Mouse (Mus musculus) cerebellum, postnatal 14 days (tissue): ENCODE data around the gene Gatc.
"Not testable (repeated sequence)": the region's sequence is repeated elsewhere in the genome, so short reads cannot be mapped to it uniquely, and the experiment has no call there.

Source experiments
- DNase-seq, 2 experiments: peaks; one replicate each; pipeline ENCODE4 v3.0.0; 2021; ENCODE audit warnings: mixed read lengths in 2 of 2

Gene Gatc

GRCm38 (mm10) chr5:115340577-115341313 lies at the start of gene Gatc, which contains the start of gene Triap1:
Gene Gatc, minus strand, starts transcription at chr5:115341178.
Gene Triap1, plus strand, starts transcription at chr5:115341225.
- DNase-seq, result peak; percentile 94 to 95

DNA sequence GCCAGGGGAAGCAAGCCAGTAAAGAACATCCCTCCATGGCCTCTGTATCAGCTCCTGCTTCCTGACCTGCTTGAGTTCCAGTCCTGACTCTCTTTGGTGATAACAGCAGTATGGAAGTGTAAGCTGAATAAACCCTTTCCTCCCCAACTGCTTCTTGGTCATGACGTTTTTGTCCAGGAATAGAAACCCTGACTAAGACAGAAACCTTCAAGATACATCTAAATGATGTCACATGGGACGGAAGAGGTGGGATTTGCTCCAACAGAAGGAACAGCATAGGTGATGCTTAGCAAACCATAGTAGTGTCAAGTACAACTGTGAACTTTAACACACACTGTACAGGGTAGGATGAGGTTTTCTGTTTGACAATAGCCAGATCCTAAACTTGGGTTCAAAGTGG lies 37.9 kb upstream of the Gatc start:
- not testable (repeated sequence) for DNase-seq

- DNase-seq, result peak in 1 of 2 experiments; percentile 23
These were observed 34.5 kb upstream of the Gatc start for GRCm38 (mm10) chr5:115375436-115375835.

DNA sequence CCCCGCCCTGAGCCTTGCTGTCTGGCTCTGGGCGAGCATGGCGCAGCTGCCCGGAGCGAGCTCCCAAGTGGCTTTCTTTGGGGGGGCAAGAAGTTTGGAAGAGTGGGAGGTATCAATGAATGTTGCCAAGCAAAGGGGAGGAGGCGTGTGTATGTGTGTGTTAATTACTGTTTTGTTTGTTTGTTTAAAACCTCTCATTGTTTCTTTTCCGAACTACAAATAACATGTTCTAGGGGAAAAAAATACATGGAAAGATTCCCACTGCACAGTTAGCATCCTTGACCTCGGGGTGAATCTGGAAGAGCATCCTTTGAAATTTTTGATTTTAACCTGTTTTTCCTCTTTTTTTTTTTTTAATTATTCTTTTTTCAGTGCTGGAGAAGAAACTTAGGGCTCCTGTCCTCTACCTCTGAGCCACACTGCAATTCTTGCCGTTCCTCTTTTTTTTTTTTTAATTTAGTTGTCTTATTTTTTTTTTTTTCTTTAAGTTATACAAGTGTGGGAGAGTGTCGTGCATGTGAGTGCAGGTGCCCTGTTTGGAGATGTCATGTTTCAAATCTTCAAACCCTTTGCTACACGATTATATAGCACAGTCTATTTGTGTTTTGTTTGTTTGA lies 33.3 kb upstream of the Gatc start:
- no peak for DNase-seq

DNA sequence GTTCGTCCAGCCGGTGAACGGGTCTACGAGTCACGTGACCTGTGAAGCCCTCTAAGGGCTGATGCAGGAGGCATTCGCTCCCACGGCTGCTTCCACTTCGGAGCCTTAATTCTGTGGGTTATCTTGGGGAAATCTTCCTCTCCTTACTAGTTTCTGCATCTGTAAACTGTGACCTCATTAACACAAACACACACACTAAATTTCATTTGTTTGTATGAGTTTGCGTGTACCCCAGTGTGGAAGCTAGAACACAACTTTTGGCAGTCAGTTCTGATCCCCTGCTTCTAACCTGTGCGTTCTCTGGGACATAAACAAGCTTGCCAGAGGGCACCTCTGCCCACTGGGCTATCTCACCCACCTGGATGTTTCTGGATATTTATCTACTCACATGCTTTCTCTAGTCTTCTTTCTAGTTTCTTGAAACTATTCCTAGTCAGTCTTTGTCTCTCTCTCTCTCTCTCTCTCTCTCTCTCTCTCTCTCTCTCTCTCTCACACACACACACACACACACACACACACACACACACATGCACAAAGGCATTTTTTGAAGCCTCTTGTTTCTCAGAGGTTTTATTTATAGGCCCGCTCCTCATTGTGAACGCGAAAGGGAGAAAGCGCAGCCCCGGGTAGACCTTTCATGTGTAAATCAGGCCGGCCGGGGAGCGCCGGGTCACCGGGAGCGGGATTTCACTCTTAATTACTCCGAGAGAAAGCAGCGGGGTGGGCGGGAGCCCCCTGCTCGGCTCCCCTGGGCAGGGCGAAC lies 32.6 kb upstream of the Gatc start:
- no peak for DNase-seq

- no peak for DNase-seq
These were observed 30.8 kb upstream of the Gatc start for GRCm38 (mm10) chr5:115371736-115372135.

GRCm38 (mm10) chr5:115364782-115365181 lies 23.8 kb upstream of the Gatc start:
- no peak for DNase-seq

- DNase-seq, result no peak
These were observed 22.1 kb upstream of the Gatc start for GRCm38 (mm10) chr5:115362819-115363714.

GRCm38 (mm10) chr5:115362216-115362615 lies 21.2 kb upstream of the Gatc start:
- DNase-seq, result no peak

GRCm38 (mm10) chr5:115359851-115360372 lies 18.9 kb upstream of the Gatc start:
- DNase-seq, result no peak

DNA sequence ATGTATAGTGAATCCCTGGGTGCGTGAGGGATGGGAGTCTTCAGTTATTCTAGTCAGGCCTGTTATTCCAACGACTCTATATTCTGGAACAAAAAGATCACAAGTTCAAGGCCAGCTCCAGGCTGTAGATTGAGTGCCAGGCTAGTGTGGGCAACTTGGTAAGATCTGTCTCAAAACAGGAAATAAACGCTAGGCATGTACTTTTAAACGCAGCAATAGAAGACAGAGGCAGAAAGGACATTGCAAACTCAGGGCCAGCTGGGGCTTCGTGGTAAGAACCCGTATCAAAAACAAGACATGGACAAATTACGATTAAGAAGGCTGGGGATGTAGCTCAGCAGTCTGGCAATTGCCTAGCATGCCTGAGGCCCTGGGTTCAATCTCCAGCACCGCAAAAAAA lies 18.5 kb upstream of the Gatc start:
- DNase-seq, result no peak

GRCm38 (mm10) chr5:115358872-115359271 lies 17.9 kb upstream of the Gatc start:
- peak; percentile 94 to 98 for DNase-seq

GRCm38 (mm10) chr5:115355070-115355469 lies 14.1 kb upstream of the Gatc start:
- no peak for DNase-seq

DNA sequence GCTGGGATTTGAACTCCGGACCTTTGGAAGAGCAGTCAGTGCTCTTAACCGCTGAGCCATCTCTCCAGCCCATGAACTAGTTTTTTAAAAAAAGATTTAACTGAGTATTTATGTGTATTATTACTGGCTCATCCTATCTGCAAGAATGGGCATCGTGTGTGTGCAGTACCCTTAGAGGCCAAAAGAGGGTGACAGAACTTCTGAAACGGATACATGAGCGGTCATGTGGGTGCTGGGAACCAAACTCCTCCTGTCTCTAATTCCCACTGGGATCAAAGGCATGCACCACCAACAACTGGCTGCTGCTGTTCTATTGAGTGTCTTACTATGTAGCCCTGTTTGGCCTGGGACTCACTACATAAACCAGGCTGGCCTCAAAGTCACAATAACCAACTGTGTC lies 10.4 kb upstream of the Gatc start:
- DNase-seq, result no peak

GRCm38 (mm10) chr5:115349225-115349555 lies 8.2 kb upstream of the Gatc start:
- no peak for DNase-seq

- DNase-seq, result peak; percentile 99 to 100
These were observed 7.7 kb upstream of the Gatc start, which contains the start of gene Cox6a1 for GRCm38 (mm10) chr5:115348546-115349224. Gene Cox6a1, minus strand, starts transcription at chr5:115348981.

DNA sequence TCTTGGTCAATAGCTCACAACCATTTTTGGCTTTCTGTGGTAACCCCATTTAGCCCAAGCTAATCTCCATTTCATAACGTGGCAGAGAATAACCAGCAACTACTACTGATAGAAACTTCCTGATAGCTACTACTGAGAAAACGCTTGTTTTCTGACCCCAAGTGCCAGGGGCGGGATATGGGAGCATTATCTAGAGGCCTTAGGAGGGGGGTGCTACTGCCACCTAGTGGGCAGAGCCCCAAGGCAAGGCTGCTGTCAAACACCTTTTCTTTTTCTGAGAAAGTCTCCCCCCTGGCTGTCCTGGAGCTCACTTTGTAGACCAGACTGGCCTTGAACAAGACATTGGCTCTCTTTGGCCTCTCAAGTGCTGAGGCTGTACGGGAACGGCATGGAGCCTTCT lies 6.6 kb upstream of the Gatc start:
- DNase-seq, result peak; percentile 88 to 90

- no peak for DNase-seq
These were observed 562 bp upstream of the Gatc start for GRCm38 (mm10) chr5:115341314-115342165.

GRCm38 (mm10) chr5:115340007-115340406 lies 971 bp downstream of the Gatc start:
- DNase-seq, result no peak

- DNase-seq, result no peak
These were observed 7.4 kb downstream of the Gatc start for GRCm38 (mm10) chr5:115333626-115334025.

- DNase-seq, result no peak
These were observed 10.0 kb downstream of the Gatc start for GRCm38 (mm10) chr5:115330955-115331354.
